10 mouse cellular contexts compared by ENCODE assay signal in the genomic region with DNA sequence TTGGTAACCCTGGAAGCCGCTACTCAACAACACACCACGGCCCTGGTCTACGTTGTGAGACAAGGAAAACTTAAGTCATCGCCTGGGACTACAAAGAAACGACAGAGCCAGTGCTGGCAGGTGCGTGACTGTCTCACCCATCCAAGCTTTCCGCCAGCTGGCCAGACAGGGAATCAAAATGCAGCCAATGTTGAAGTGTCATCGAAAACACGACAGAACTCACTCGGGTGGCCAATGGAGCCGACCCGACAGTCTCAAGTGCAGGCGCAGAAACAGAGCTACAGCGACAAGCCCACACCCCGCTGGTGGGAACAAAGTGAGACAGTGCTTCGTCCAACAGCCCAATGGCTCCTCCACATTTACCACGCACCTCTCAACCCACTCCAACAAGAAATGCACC. TPM values are rescaled to one million over a fixed set of nuclear protein-coding genes. Genes with fewer than 3 reads are reported as not detected.
DNase-seq lines count a peak whose midpoint lies in the region; ATAC-seq and TF ChIP-seq lines count a peak whose summit lies in the region.
"Had no signal": no experiment of that assay in that cellular context is flagged by ENCODE, and none has a peak within 500 bp of the region (broad histone marks: within the 10 kb centered on the region; RNA-seq: fewer than 3 reads in every experiment).

No protein-coding gene starts in this region.

- no peak overlapping the region for H3K4me3 ChIP-seq in neural tube, embryonic 11.5 days (ENCODE audit: low read depth, low read length)
- H3K4me3 ChIP-seq in heart, postnatal 0 days (ENCODE audit: low read depth, low read length): no peak overlapping the region
- no peak overlapping the region for H3K4me3 ChIP-seq in lung, embryonic 15.5 days
- no peak overlapping the region for H3K4me3 ChIP-seq in stomach, embryonic 16.5 days (replicated peaks; ENCODE audit: low read length)

- H3K36me3 ChIP-seq in neural tube, embryonic 11.5 days (ENCODE audit: control insufficient read depth, insufficient read depth, low read length): no peaks in the 10 kb centered on the region
- H3K36me3 ChIP-seq in heart, postnatal 0 days (replicated peaks; ENCODE audit: control insufficient read depth, insufficient read depth, low read length): no peaks in the 10 kb centered on the region
- H3K36me3 ChIP-seq in lung, embryonic 15.5 days: no peaks in the 10 kb centered on the region
- H3K36me3 ChIP-seq in stomach, embryonic 16.5 days (ENCODE audit: control insufficient read depth, insufficient read depth, low read length): no peaks in the 10 kb centered on the region

- 0 out of 2 replicates have a peak overlapping the region, but pooled peaks have one; percentile 44 for H3K27ac ChIP-seq in neural tube, embryonic 11.5 days (ENCODE audit: low read depth, low read length)
- H3K27ac ChIP-seq in heart, postnatal 0 days (ENCODE audit: low read depth): peak overlapping the region; percentile 17; the same call in 1 of the 2 replicates
- H3K27ac ChIP-seq in lung, embryonic 15.5 days: peak overlapping the region; percentile 72
- peak overlapping the region; percentile 49; the same call in 1 of the 2 replicates for H3K27ac ChIP-seq in stomach, embryonic 16.5 days (ENCODE audit: low read length)

- H3K9me3 ChIP-seq in neural tube, embryonic 11.5 days (ENCODE audit: control insufficient read depth, low read length): no peaks in the 10 kb centered on the region
- H3K9me3 ChIP-seq in heart, postnatal 0 days (replicated peaks; ENCODE audit: control insufficient read depth, low read length): no peaks in the 10 kb centered on the region
- no peaks in the 10 kb centered on the region for H3K9me3 ChIP-seq in lung, embryonic 15.5 days
- no peaks in the 10 kb centered on the region for H3K9me3 ChIP-seq in stomach, embryonic 16.5 days (replicated peaks; ENCODE audit: control insufficient read depth, low read length)

- 77% methylated on average over 17 of the region's 17 CpGs for WGBS in neural tube, embryonic 11.5 days
- 41% methylated on average over 17 of the region's 17 CpGs for WGBS in heart, postnatal 0 days
- WGBS in lung, embryonic 15.5 days: 39% methylated on average over 17 of the region's 17 CpGs
- WGBS in stomach, embryonic 16.5 days: 68% methylated on average over 17 of the region's 17 CpGs

- H3K9ac ChIP-seq in neural tube, embryonic 11.5 days (ENCODE audit: low read length): no peak overlapping the region
- H3K9ac ChIP-seq in heart, postnatal 0 days (replicated peaks; ENCODE audit: low read depth, low read length): no peak overlapping the region
- H3K9ac ChIP-seq in lung, embryonic 15.5 days: no peak overlapping the region
- no peak overlapping the region for H3K9ac ChIP-seq in stomach, embryonic 16.5 days (ENCODE audit: low read length)

- TF ChIP-seq EP300 in heart, postnatal 0 days (IDR thresholded peaks at IDR 0.05; ENCODE audit: low read depth): no peak

- ATAC-seq in neural tube, embryonic 11.5 days (ENCODE audit: insufficient read depth, low FRiP score, low TSS enrichment): no peak
- ATAC-seq in heart, postnatal 0 days (ENCODE audit: insufficient read depth, low read depth): no peak
- no peak for ATAC-seq in lung, embryonic 15.5 days (ENCODE audit: borderline replicate concordance, extremely low read depth, low FRiP score, low TSS enrichment)
- ATAC-seq in stomach, embryonic 16.5 days (ENCODE audit: insufficient read depth, low FRiP score): no peak
- ATAC-seq: Patski had no signal

- no peaks in the 10 kb centered on the region for H3K27me3 ChIP-seq in neural tube, embryonic 11.5 days (ENCODE audit: control insufficient read depth, insufficient read depth, low read length)
- H3K27me3 ChIP-seq in heart, postnatal 0 days (ENCODE audit: control insufficient read depth, insufficient read depth, low read length): no peaks in the 10 kb centered on the region
- no peaks in the 10 kb centered on the region for H3K27me3 ChIP-seq in lung, embryonic 15.5 days
- no peaks in the 10 kb centered on the region for H3K27me3 ChIP-seq in stomach, embryonic 16.5 days (ENCODE audit: control insufficient read depth, insufficient read depth, low read length)
- H3K27me3 ChIP-seq: Patski had no signal

- H3K4me1 ChIP-seq in neural tube, embryonic 11.5 days (ENCODE audit: control insufficient read depth, insufficient read depth, low read length): peaks cover 54% of the 10 kb centered on the region
- peaks cover 67% of the 10 kb centered on the region for H3K4me1 ChIP-seq in heart, postnatal 0 days (ENCODE audit: control insufficient read depth, insufficient read depth)
- peaks cover 94% of the 10 kb centered on the region for H3K4me1 ChIP-seq in lung, embryonic 15.5 days
- H3K4me1 ChIP-seq in stomach, embryonic 16.5 days (ENCODE audit: control insufficient read depth, insufficient read depth, low read length): peaks cover 77% of the 10 kb centered on the region

- no peak for DNase-seq in neural tube, embryonic 11.5 days (ENCODE audit: low spot score)
- DNase-seq in neural tube, embryonic 10.5 days (ENCODE audit: extremely low spot score, low spot score): no peak
- no peak for DNase-seq in heart, postnatal 0 days (ENCODE audit: low spot score)
- no peak for DNase-seq in ovary, postnatal 14 days (ENCODE audit: low spot score)
- DNase-seq in spleen, postnatal 10 days (ENCODE audit: low spot score in 2 of 2): no peak
- DNase-seq in retina, embryonic 14.5 days (ENCODE audit: low spot score): no peak
- DNase-seq: cerebellum, adult 9-10 months had no signal

- H3K4me2 ChIP-seq in neural tube, embryonic 11.5 days (ENCODE audit: low read depth): no peak overlapping the region
- H3K4me2 ChIP-seq in heart, postnatal 0 days (ENCODE audit: low read depth, low read length): no peak overlapping the region
- 0 out of 2 replicates have a peak overlapping the region, but pooled peaks have one; percentile 5 for H3K4me2 ChIP-seq in lung, embryonic 15.5 days
- H3K4me2 ChIP-seq in stomach, embryonic 16.5 days (ENCODE audit: low read depth, low read length): no peak overlapping the region

- TF ChIP-seq CTCF in heart, postnatal 0 days (IDR thresholded peaks at IDR 0.05; ENCODE audit: low read depth): no peak

RNA-seq across cellular contexts. Expression of a gene that starts 29.9 kb away (rescaled TPM):
- 23.6 and 24.3 TPM in 2 replicates for polyA plus RNA-seq in neural tube, embryonic 11.5 days (2014; fragmentation: Nextera tagmentation; extraction: Ambion mirVana)
- total RNA-seq in heart, postnatal 0 days (2014; rRNA removed; ENCODE audit: low replicate concordance): 21.6 and 73.8 TPM in 2 replicates
- polyA plus RNA-seq in heart, postnatal 0 days (2015; fragmentation: Nextera tagmentation; extraction: Ambion mirVana): 14.3 and 15.5 TPM in 2 replicates
- 28.7 and 30.5 TPM in 2 replicates for polyA plus RNA-seq in lung, embryonic 15.5 days (2015; fragmentation: Nextera tagmentation; extraction: Ambion mirVana)
- polyA plus RNA-seq in stomach, embryonic 16.5 days (2015; fragmentation: Nextera tagmentation; extraction: Ambion mirVana): 21.4 and 24.6 TPM in 2 replicates

Comparison
In these comparisons a context has a peak if more than half of its experiments do, and no peak if none do; other contexts are left out.
1. H3K27ac ChIP-seq: peak in every context shown above with its lines; median percentile 72 in lung, embryonic 15.5 days; 49 in stomach, embryonic 16.5 days; 44 in neural tube, embryonic 11.5 days; 17 in heart, postnatal 0 days.